Mouse (Mus musculus) lung, postnatal 0 days (tissue): ENCODE data around the gene Rbp4.

Experiments
- CTCF ChIP-seq: IDR thresholded peaks from 2 replicates; pipeline ENCODE4 v1.5.1; 2016; ENCODE audit warnings: antibody characterized with exemption, mild to moderate bottlenecking
- EP300 ChIP-seq: IDR thresholded peaks from 2 replicates; pipeline ENCODE4 v1.6.1; 2016; ENCODE audit warnings: antibody characterized with exemption, mild to moderate bottlenecking, control low read depth

DNA sequence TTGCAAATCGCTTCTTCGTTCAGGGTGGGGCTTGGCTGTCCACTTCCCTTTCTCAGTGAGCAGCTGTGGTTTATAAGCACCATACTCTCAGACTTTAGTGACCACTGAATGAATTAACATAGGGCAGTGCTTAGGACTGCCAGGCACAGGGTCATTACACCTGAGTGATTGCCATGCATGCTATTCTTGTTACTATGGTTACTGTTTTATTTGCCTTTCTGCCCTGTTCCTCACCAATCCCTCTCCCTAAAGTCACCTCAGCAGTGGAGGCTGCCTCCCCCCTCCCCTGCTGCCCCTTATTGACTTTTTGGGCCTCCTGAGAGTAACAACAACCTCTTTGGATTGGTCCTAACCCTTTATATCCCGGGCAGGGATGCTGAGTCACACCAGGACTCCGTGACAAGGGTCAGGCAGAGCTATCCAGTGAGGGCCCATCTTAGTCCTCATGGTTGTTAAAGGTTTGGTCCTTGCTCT, 33.5 kb downstream of the Rbp4 start:
- TF ChIP-seq CTCF, result no peak
- TF ChIP-seq EP300, result no peak
